In the genomic region with DNA sequence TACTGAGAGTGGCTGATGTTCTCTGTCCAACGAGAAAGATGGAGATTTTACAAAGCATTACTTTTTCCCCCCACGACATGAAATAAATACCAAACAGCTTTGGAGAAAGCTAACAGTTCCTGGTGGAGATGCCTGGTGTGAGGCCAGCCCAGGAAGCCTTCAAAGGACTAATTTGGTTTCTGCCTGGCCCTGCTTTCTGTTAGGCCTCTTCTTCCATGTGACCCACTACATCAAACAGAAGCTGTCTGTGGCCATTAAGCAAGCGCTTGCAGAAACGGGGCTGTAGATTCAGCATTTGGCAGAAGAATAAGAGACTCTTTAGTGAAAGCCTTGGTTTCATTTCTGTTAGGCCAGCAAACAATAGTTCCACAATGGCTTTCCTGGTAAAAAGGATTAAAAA, we compare ENCODE assay signal across 25 mouse cellular contexts. TPM values are rescaled to one million over a fixed set of nuclear protein-coding genes. Genes with fewer than 3 reads are reported as not detected.
DNase-seq lines count a peak whose midpoint lies in the region; TF ChIP-seq lines count a peak whose summit lies in the region.
"Had no signal": no experiment of that assay in that cellular context is flagged by ENCODE, and none has a peak within 500 bp of the region (broad histone marks: within the 10 kb centered on the region; RNA-seq: fewer than 3 reads in every experiment).

No protein-coding gene starts in this region.

- DNase-seq in heart, embryonic 10.5 days (ENCODE audit: low spot score), result peak; percentile 58
- DNase-seq in heart, adult 8-10 months (ENCODE audit: low spot score), result no peak
- peak; percentile 11 for DNase-seq in MN1 (ENCODE audit: low spot score)
- DNase-seq in cerebellum, postnatal 36 days, result no peak
- no peak for DNase-seq in gastrocnemius, postnatal 25 days
- no peak for DNase-seq in cerebellum, adult 2 months
- DNase-seq: adrenal gland, adult 8-10 months; adrenal gland, postnatal 25 days; B cell, adult 2 months; cerebellum, adult 11 months; cerebellum, adult 8-10 months; cerebellum, postnatal 10 days; gastrocnemius, postnatal 10 days; heart, adult 11 months; heart, postnatal 14 days; heart, postnatal 4 days; kidney, adult 2 months had no signal

- WGBS in heart, embryonic 10.5 days, result 79% methylated on average over 4 of the region's 4 CpGs
- WGBS in cerebellum, adult 2 months, result 70% methylated on average over 4 of the region's 4 CpGs

- TF ChIP-seq POLR2A in bone marrow macrophage, adult 2 months (IDR thresholded peaks at IDR 0.05; ENCODE audit: borderline replicate concordance, low read depth, low read length), result no peak
- TF ChIP-seq POLR2A in cerebellum, adult 2 months (IDR thresholded peaks at IDR 0.05; ENCODE audit: borderline replicate concordance, insufficient read depth, low read length), result no peak

- H3K36me3 ChIP-seq in heart, embryonic 10.5 days, result no peaks in the 10 kb centered on the region
- H3K36me3 ChIP-seq: embryonic facial prominence, embryonic 12.5 days; embryonic facial prominence, embryonic 15.5 days; G1E; heart, embryonic 13.5 days had no signal

- H3K4me3 ChIP-seq in heart, embryonic 10.5 days, result no peak overlapping the region
- no peak overlapping the region for H3K4me3 ChIP-seq in bone marrow macrophage, adult 2 months (ENCODE audit: insufficient read depth, low read length)
- no peak overlapping the region for H3K4me3 ChIP-seq in brown adipose tissue, adult 24 weeks (ENCODE audit: insufficient read depth, low read depth, low read length)
- H3K4me3 ChIP-seq in cerebellum, adult 2 months (replicated peaks; ENCODE audit: insufficient read depth, low read depth, low read length), result no peak overlapping the region
- H3K4me3 ChIP-seq: embryonic facial prominence, embryonic 12.5 days; embryonic facial prominence, embryonic 15.5 days; heart, embryonic 13.5 days had no signal

- TF ChIP-seq CTCF in bone marrow macrophage, adult 2 months (IDR thresholded peaks at IDR 0.05; ENCODE audit: low read depth, low read length), result no peak
- TF ChIP-seq CTCF in cerebellum, adult 2 months (IDR thresholded peaks at IDR 0.05; ENCODE audit: borderline replicate concordance, insufficient read depth, low read depth, low read length), result no peak

- no peaks in the 10 kb centered on the region for H3K9me3 ChIP-seq in heart, embryonic 10.5 days
- H3K9me3 ChIP-seq: embryonic facial prominence, embryonic 12.5 days; embryonic facial prominence, embryonic 15.5 days; G1E; heart, embryonic 13.5 days had no signal

- H3K27ac ChIP-seq in heart, embryonic 10.5 days, result no peak overlapping the region
- H3K27ac ChIP-seq in bone marrow macrophage, adult 2 months (ENCODE audit: insufficient read depth, low read depth, low read length), result peak overlapping the region; percentile 46; the same call in 1 of the 2 replicates
- peak overlapping the region; percentile 36; the same call in 1 of the 2 replicates for H3K27ac ChIP-seq in brown adipose tissue, adult 24 weeks (replicated peaks; ENCODE audit: low read depth, low read length)
- no peak overlapping the region for H3K27ac ChIP-seq in cerebellum, adult 2 months (ENCODE audit: insufficient read depth, low read length)
- H3K27ac ChIP-seq: embryonic facial prominence, embryonic 12.5 days; embryonic facial prominence, embryonic 15.5 days; heart, embryonic 13.5 days; hindbrain, embryonic 14.5 days had no signal

- H3K27me3 ChIP-seq in heart, embryonic 10.5 days (ENCODE audit: insufficient read depth, poor library complexity, severe bottlenecking), result 0 out of 2 replicates have a peak, but pooled peaks cover 5% of the 10 kb centered on the region
- no peaks in the 10 kb centered on the region for H3K27me3 ChIP-seq in cerebellum, adult 2 months (ENCODE audit: control insufficient read depth, insufficient read depth, low read length)
- H3K27me3 ChIP-seq: CH12.LX; embryonic facial prominence, embryonic 12.5 days; embryonic facial prominence, embryonic 15.5 days had no signal

- no peaks in the 10 kb centered on the region for H3K4me1 ChIP-seq in heart, embryonic 10.5 days
- H3K4me1 ChIP-seq in bone marrow macrophage, adult 2 months (ENCODE audit: control insufficient read depth, insufficient read depth, low read length), result peaks cover 18% of the 10 kb centered on the region
- no peaks in the 10 kb centered on the region for H3K4me1 ChIP-seq in brown adipose tissue, adult 24 weeks (ENCODE audit: control insufficient read depth, insufficient read depth, insufficient read length, low read length)
- no peaks in the 10 kb centered on the region for H3K4me1 ChIP-seq in cerebellum, adult 2 months (ENCODE audit: control insufficient read depth, insufficient read depth, low read length)
- H3K4me1 ChIP-seq: embryonic facial prominence, embryonic 12.5 days; embryonic facial prominence, embryonic 15.5 days; heart, embryonic 13.5 days had no signal

RNA-seq across cellular contexts. Expression of gene Dnajc13, which starts 8.9 kb away (rescaled TPM):
- 21.5 and 23.6 TPM in 2 replicates for polyA plus RNA-seq in heart, embryonic 10.5 days (2016; fragmentation: Nextera tagmentation; extraction: Ambion mirVana)
- total RNA-seq in heart, adult 8-10 months (2022), result 10 to 100 TPM; 28.3 to 36.0 (median 32.0) TPM
- polyA plus RNA-seq in bone marrow macrophage, adult 2 months (2012; ENCODE audit: insufficient read depth, insufficient read length, missing spikeins), result 65.0 and 86.1 TPM in 2 replicates
- 22.8 and 33.7 TPM in 2 replicates for polyA plus RNA-seq in brown adipose tissue, adult 24 weeks (2012; ENCODE audit: insufficient read depth, insufficient read length, missing spikeins)
- 10 to 100 TPM; 25.8 to 26.2 TPM for total RNA-seq in gastrocnemius, postnatal 25 days (2021)
- 61.5 and 65.6 TPM in 2 replicates for polyA plus RNA-seq in cerebellum, adult 2 months (2012; rRNA removed)

Comparison
In these comparisons a context has a peak if more than half of its experiments do, and no peak if none do; other contexts are left out.
1. DNase-seq: peak in heart, embryonic 10.5 days (single experiment) and MN1 (single experiment); none in heart, adult 8-10 months (single experiment), cerebellum, postnatal 36 days (0 of 2), gastrocnemius, postnatal 25 days (single experiment) and cerebellum, adult 2 months (0 of 2).
2. H3K27ac ChIP-seq: peak in bone marrow macrophage, adult 2 months (single experiment) and brown adipose tissue, adult 24 weeks (single experiment); none in heart, embryonic 10.5 days (single experiment) and cerebellum, adult 2 months (single experiment).